Mouse (Mus musculus) cerebellum, adult 2 months (tissue): ENCODE data around the gene Slc7a3. TPM values are rescaled to one million over a fixed set of nuclear protein-coding genes. Genes with fewer than 3 reads are reported as not detected.
"Not testable (repeated sequence)": the region's sequence is repeated elsewhere in the genome, so short reads cannot be mapped to it uniquely, and the experiment has no call there.

Source experiments
- DNase-seq, 2 experiments: peaks; one replicate each; pipeline ENCODE4 v3.0.0; 2021
- H3K27ac ChIP-seq: fragments of 200-500 bp; 2 replicates; pipeline ENCODE4 v1.5.1; 2012; ENCODE audit warnings: low read length, control low read depth, inconsistent platforms; ENCODE audit not compliant: insufficient read depth
- H3K27me3 ChIP-seq: fragments of 200-500 bp; 2 replicates; pipeline ENCODE4 v1.6.1; 2012; ENCODE audit warnings: inconsistent platforms, mild to moderate bottlenecking, low read length, moderate library complexity; ENCODE audit not compliant: control insufficient read depth, insufficient read depth
- H3K4me1 ChIP-seq: fragments of 200-500 bp; 2 replicates; pipeline ENCODE4 v1.6.1; 2011; ENCODE audit warnings: low read length; ENCODE audit not compliant: control insufficient read depth, insufficient read depth
- H3K4me3 ChIP-seq: fragments of 200-500 bp; replicated peaks from 2 replicates; pipeline ENCODE3; 2011; ENCODE audit warnings: mild to moderate bottlenecking, low read depth, low read length, control low read depth; ENCODE audit not compliant: insufficient read depth
- CTCF ChIP-seq: fragments of 200-500 bp; IDR thresholded peaks from 2 replicates; pipeline ENCODE4 v1.5.1; 2011; ENCODE audit warnings: low read depth, mild to moderate bottlenecking, control low read depth, low read length, moderate library complexity, borderline replicate concordance; ENCODE audit not compliant: insufficient read depth
- POLR2A ChIP-seq: fragments of 200-500 bp; IDR thresholded peaks from 2 replicates; pipeline ENCODE4 v1.6.1; 2011; ENCODE audit warnings: low read length, control low read depth, borderline replicate concordance; ENCODE audit not compliant: insufficient read depth
- WGBS: fragments of 180-500 bp; shearing (Covaris S2); methylation state at CpG from one replicate; pipeline ENCODE4 v1.1.7; 2018; 5-methylcytosine and 5-hydroxymethylcytosine counted together
- polyA plus RNA-seq: library from polyadenylated mRNA; depleted of rRNA; stranded (reverse); fragments of >200 nt; gene quantifications from 2 replicates; pipeline ENCODE4 v1.2.3, GENCODE M21; 2012; rRNA removed

Slc7a3 gene
- 6.0 and 7.8 TPM in 2 replicates for polyA plus RNA-seq

GRCm38 (mm10) chrX:101085920-101086319 is at the start of gene Slc7a3:
Slc7a3 (minus strand) TSS chrX:101086020.
- DNase-seq: no peak
- Histone ChIP-seq H3K27me3 (no peaks in the 10 kb centered on the region), H3K4me3 (peak within 1 kb of the TSS; percentile 42), H3K4me1 (no peaks in the 10 kb centered on the region), H3K27ac (no peak within 1 kb of the TSS)
- TF ChIP-seq POLR2A: no peak
- TF ChIP-seq CTCF: no peak
- 33% methylated on average over 11 of the region's 11 CpGs for WGBS

DNA sequence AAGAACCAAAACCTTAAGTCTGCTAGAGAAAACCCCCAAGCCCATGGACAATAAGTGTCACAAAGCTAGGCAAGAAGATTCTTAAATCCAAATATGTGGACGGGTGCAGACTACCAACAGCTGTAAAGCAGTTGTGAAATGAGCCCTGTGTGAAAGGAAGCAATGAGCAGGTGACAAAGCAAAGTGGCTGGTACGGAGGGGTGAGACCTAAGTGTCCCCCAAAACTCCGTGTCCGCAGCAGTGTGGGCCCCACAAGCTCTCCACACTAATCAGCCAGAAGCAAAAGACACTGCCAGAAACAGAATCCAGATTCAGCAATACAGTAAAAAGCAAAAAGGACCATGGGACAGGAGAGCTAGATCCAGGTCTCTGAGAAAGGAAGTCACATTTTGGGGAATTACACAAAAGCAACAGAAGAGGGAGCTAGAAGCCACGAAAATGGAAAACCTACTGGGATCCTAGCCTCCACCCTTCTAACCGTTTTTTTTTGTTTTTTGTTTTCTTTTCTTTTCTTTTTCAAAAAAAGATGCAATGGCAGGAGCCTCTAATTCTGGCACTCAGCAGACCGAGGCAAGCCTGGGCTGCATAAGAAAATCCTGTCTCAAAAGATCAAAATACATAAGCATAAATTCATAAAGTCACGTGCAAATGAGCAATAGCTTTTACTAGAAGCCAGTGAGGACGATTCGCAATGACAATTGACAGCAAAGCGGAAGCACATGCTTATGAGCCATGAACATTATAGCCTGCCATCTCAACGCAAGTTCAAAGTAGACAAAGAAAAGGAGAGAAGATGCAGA is 46.4 kb upstream of the Slc7a3 start:
- H3K4me1 ChIP-seq: no peaks in the 10 kb centered on the region
- peak; percentile 23 to 55 for DNase-seq
- H3K4me3 ChIP-seq: peak overlapping the region; percentile 61
- no peak overlapping the region for H3K27ac ChIP-seq
- H3K27me3 ChIP-seq: no peaks in the 10 kb centered on the region
- peak; percentile 49; the same call in 1 of the 2 replicates for TF ChIP-seq CTCF
- TF ChIP-seq POLR2A: no peak
- 16% methylated on average over 12 of the region's 12 CpGs for WGBS

DNA sequence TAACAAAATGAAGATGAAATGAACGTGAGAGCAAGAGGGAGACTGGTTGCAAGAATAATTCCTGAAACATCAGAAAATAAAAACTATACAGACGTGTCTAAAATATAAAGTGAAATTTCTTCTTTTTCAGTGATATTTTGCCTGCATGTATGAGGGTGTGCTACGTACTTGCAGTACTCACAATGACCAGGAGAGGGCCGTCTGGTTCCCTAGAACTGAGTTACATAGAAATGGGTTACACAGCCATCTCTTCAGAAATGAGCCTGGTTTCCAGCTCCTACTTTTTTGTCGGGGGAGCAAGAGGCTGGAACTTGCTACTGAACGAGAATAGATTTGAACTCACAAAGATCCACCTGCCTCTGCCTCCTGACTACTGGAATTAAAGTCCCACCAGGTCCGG is 45.2 kb upstream of the Slc7a3 start:
- H3K4me1 ChIP-seq: no peaks in the 10 kb centered on the region
- no peaks in the 10 kb centered on the region for H3K27me3 ChIP-seq
- TF ChIP-seq POLR2A (no peak), CTCF (peak; percentile 53; the same call in 1 of the 2 replicates)
- no peak overlapping the region for H3K27ac ChIP-seq
- H3K4me3 ChIP-seq: no peak overlapping the region
- 21% methylated on average over 7 of the region's 7 CpGs for WGBS
- DNase-seq: peak; percentile 52 to 72

GRCm38 (mm10) chrX:101128559-101128958 is 42.7 kb upstream of the Slc7a3 start:
- no peaks in the 10 kb centered on the region for H3K4me1 ChIP-seq
- no peaks in the 10 kb centered on the region for H3K27me3 ChIP-seq
- 62% methylated on average over 2 of the region's 2 CpGs for WGBS
- TF ChIP-seq CTCF (no peak), POLR2A (no peak)
- H3K4me3 ChIP-seq: no peak overlapping the region
- DNase-seq: no peak
- H3K27ac ChIP-seq: no peak overlapping the region

GRCm38 (mm10) chrX:101126977-101127376 is 41.2 kb upstream of the Slc7a3 start:
- no peak for DNase-seq
- TF ChIP-seq POLR2A: no peak
- Histone ChIP-seq H3K4me1 (no peaks in the 10 kb centered on the region), H3K27ac (no peak overlapping the region), H3K27me3 (no peaks in the 10 kb centered on the region), H3K4me3 (no peak overlapping the region)
- 46% methylated on average over 2 of the region's 2 CpGs for WGBS

- no peak for DNase-seq
- no peaks in the 10 kb centered on the region for H3K27me3 ChIP-seq
- TF ChIP-seq CTCF (no peak), POLR2A (no peak)
- 57% methylated on average over 7 of the region's 7 CpGs for WGBS
- H3K4me3 ChIP-seq: no peak overlapping the region
- H3K27ac ChIP-seq: no peak overlapping the region
- no peaks in the 10 kb centered on the region for H3K4me1 ChIP-seq
These were observed 40.7 kb upstream of the Slc7a3 start for GRCm38 (mm10) chrX:101126474-101126955.

DNA sequence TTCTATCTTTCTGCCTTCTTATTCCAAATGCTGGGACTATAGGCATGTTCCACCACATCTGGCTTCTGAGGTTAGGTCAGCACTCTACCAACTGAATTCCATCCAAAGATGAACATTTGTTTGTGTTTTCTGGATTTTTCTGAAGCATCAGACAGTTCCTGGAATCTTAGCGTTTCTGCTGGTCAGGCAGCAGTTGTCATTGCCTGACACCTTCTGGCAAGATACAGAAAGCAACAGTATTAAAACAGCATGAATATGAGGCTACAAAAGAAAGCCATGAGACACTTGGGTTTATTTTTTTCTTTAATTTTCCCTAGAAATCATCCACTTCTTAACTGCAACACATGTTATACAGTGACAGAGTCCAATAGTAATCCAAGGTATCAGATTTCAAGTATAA is 34.7 kb upstream of the Slc7a3 start:
- Histone ChIP-seq H3K27me3 (no peaks in the 10 kb centered on the region), H3K27ac (no peak overlapping the region), H3K4me3 (no peak overlapping the region), H3K4me1 (no peaks in the 10 kb centered on the region)
- TF ChIP-seq CTCF (no peak), POLR2A (no peak)
- 28% methylated on average over 1 of the region's 1 CpGs for WGBS
- DNase-seq: no peak

DNA sequence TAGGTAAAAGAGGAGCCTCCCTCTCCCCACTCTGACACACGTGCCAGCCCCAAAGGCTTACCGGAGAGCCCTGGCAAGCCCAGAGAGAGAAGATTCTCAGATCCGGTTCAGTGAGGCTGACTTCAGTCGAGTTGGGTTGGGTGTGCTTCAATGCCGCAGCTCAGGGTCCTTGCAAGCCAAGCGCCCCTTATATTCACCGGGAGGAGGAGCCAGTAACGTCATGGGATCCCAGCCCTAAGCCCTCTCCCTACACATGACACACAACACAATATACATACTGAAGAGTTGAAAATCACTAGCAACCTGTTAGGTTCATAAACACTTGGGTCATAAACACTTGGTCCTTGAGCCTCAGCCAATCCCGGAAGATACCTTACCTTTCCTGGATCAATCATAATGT is 609 bp downstream of the Slc7a3 start:
- whole genome bisulfite sequencing: 13% methylated on average over 9 of the region's 9 CpGs
- H3K4me3 ChIP-seq: peak overlapping the region; percentile 42
- H3K27me3 ChIP-seq, H3K27ac ChIP-seq, DNase-seq, H3K4me1 ChIP-seq: not testable (repeated sequence)
